Mouse (Mus musculus) bone marrow, adult 2 months (tissue): ENCODE measurements at regions not wholly inside any gene's neighbourhood (a gene's known extent, or its start where the extent isn't known, plus 50 kb on each side); places are given as distances from the start of the nearest gene placed in this dataset.

ENCODE experiments used
- CTCF ChIP-seq: fragments of 200-500 bp; IDR thresholded peaks from 2 replicates; pipeline ENCODE4 v1.5.1; 2011; ENCODE audit warnings: low read length, control low read depth; ENCODE audit not compliant: control insufficient read depth, insufficient read depth
- POLR2A ChIP-seq: fragments of 200-500 bp; IDR thresholded peaks from 2 replicates; pipeline ENCODE4 v1.6.1; 2011; ENCODE audit warnings: low read depth, mild to moderate bottlenecking, control low read depth, low read length, borderline replicate concordance; ENCODE audit not compliant: control insufficient read depth

DNA sequence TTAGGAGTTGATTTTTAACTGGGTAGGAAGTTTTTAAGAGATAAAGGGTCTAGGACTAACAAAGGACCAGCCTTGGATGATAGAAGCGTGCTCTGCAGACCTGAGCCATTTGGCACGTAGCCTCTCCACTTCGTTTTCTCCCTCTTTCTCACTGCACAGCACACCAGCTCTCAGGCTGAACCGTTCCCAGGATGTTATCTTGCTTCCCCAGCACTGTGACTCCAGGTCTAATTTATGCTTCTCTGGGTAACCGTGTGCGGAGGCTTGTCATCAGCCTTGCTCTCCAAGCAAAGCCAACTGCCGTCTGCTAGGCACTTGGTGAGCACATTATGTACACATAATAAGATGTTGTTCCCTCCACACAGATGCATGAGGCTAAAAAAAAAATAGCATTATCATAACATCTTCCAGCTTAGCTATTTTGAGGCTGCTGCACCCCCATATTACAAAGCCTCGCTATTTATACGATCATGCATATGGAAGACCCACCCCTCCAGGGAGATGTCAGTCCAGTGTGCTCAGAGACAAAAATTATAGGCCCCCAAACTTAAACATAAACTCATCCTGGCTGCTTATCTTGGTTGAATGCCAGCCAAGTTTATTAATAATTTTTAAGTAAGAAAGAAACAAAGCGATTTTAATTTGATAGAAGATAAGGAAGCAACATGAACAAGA lies 210.3 kb upstream of the Actbl2 start:
- TF ChIP-seq POLR2A (no peak), CTCF (no peak)
